Mouse (Mus musculus): ENCODE measurements around the gene Gp1ba. TPM values are rescaled to one million over a fixed set of nuclear protein-coding genes. Genes with fewer than 3 reads are reported as not detected.

The Gp1ba gene
- total RNA-seq (2021): not detected
- long read RNA-seq, experiment 1: 0 reads
- long read RNA-seq, experiment 2: 0 reads

GRCm38 (mm10) chr11:70638714-70639278 lies at the start of gene Gp1ba:
Gene Gp1ba, plus strand, starts transcription at chr11:70639122.
- DNase-seq (ENCODE audit: extremely low spot score in 1 of 2, low spot score in 2 of 2): no peak
- intact Hi-C loops (cut with DNase I): no loop called here
- Histone ChIP-seq H3K27ac (no peak within 1 kb of the TSS), H3K4me3 (no peak within 1 kb of the TSS)
- TF ChIP-seq CTCF (IDR thresholded peaks at IDR 0.05): no peak

DNA sequence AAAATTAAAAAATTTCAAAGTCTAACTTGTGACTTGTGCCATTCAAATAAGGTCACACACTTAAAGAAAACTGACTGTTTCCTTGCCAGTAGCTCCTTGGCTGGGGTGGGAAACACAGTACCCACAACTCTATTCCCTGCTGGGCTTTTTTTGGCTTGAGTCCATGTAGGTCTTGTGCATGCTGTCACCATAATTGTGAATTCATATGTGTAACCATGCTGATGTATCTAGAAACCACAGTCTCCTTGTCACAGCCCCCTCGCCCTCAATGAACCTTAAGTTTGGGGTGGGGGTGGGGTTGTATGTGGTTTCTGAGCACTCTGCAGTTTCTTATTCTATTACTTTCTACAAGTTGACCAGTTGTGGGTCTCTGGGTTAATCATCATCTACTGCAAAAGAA lies 47.2 kb upstream of the Gp1ba start:
- no peak for DNase-seq (ENCODE audit: extremely low spot score in 1 of 2, low spot score in 2 of 2)
- intact Hi-C loops (cut with DNase I): no loop called here
- no peak overlapping the region for H3K4me3 ChIP-seq
- no peak overlapping the region for H3K27ac ChIP-seq
- TF ChIP-seq CTCF (IDR thresholded peaks at IDR 0.05): no peak

DNA sequence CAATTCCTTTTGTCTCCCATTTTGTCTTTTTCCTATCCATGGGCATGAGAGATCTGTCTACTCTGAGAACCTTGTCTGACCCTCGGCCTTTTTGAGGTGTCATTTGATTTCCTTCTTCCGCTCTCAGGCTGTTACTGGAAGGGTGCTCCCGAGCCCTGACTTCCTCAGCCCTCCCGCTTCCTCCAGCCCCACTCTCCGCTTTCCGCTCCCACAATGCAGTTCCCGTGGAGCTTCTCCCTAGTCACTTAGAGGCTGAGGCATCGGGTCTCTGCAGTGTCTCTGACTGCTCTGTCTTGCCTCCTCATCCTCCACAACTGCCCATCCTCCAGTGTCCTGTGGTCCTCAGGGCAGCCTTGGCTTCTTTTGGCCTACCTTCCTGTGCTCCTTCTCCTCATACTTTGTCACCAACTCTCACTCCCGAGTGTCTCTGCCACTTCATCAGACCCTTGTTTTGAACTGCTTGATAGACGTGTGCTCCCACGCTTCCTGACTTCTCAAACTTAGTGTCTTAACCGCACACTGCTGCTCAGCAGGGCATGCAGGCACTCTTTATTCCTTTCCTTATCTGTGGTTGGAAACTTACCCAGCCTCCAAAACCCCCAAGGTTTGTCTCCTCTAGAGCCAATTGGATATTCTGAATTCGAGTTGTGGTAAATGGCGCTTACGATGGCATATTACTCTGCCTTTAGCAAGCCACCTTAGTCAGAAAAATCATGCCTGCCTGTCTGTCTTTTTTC lies 44.5 kb upstream of the Gp1ba start:
- Histone ChIP-seq H3K27ac (peak overlapping the region; percentile 37), H3K4me3 (no peak overlapping the region)
- no peak for DNase-seq (ENCODE audit: extremely low spot score in 1 of 2, low spot score in 2 of 2)
- TF ChIP-seq CTCF (IDR thresholded peaks at IDR 0.05): no peak
- intact Hi-C loops (cut with DNase I): no loop called here

GRCm38 (mm10) chr11:70595638-70596037 lies 43.3 kb upstream of the Gp1ba start:
- intact Hi-C loops (cut with DNase I): no loop called here

DNA sequence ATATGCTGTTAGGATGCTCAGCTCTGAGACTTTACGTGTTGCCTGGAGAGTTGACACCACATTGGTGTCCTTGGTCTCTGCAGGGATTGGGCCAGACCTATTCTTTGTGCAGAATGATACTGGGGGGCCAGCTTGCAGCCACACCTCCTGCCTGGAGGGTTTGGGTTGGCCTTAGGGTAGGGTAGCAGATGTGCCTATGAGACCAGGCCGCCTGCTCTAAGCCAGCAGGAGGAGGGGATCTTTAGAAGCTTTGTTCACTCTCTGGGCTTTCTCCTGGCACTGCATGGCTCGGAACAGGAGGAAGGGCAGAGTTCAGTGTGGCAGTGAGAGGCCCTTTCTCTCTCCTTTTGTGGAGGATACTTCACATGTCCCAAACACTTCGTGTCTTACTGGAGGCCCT lies 42.8 kb upstream of the Gp1ba start:
- peak overlapping the region; percentile 77 for H3K27ac ChIP-seq
- H3K4me3 ChIP-seq: no peak overlapping the region
- intact Hi-C loops (cut with DNase I): no loop called here
- no peak for TF ChIP-seq CTCF (IDR thresholded peaks at IDR 0.05)
- no peak for DNase-seq (ENCODE audit: extremely low spot score in 1 of 2, low spot score in 2 of 2)

More at GRCm38 (mm10) chr11:70595638-70596037, 43.3 kb upstream of the Gp1ba start:
- no peak for TF ChIP-seq CTCF (IDR thresholded peaks at IDR 0.05)
- Histone ChIP-seq H3K4me3 (no peak overlapping the region), H3K27ac (peak overlapping the region; percentile 77)
- no peak for DNase-seq (ENCODE audit: extremely low spot score in 1 of 2, low spot score in 2 of 2)

DNA sequence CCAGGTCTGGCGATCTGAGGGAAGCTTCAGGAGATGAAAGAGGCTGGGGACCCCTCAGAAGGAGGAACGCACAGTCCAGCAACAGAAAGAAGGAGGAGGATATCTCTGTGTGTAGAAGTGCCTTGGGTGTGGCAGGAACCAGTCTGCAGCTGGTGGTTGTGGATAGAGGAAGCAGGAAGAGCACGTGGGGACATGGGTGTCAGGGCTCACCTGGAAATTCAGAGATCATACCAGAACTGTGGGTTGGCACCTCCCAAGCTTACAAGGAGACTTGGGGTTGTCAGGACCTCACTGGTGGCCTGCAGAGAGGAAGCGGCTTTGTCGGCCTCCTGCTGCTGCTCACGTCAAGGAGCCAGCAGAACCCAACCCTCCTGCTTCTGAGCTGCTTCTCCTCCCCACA lies 41.6 kb upstream of the Gp1ba start:
- TF ChIP-seq CTCF (IDR thresholded peaks at IDR 0.05): no peak
- intact Hi-C loops (cut with DNase I): no loop called here
- Histone ChIP-seq H3K27ac (peak overlapping the region; percentile 77; the same call in 1 of the 2 replicates), H3K4me3 (no peak overlapping the region)
- no peak for DNase-seq (ENCODE audit: extremely low spot score in 1 of 2, low spot score in 2 of 2)

DNA sequence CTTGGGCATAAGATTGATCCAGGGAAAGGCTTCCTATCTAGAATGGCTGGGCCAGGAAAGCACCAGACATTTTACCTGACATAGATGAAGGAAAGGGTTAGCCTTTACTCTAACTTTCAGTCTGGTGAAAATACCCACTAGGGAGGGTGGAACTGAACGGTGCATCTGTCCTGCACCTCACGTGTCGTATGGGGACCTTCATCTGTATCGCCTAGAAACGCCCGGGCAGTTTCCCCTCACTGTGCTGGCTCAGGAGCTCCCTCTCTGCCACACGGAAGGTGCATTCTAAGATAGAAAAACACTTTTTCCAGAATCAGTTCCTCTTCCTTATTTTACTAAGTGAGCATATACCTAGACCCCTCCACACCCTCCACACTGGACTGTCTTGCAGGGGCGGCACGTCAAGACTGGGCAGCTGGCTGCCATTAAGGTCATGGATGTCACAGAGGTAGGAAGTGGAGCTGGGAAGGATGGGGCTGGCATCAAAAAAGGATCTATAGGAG lies 40.4 kb upstream of the Gp1ba start:
- Histone ChIP-seq H3K4me3 (no peak overlapping the region), H3K27ac (0 out of 2 replicates have a peak overlapping the region, but pooled peaks have one; percentile 2)
- DNase-seq (ENCODE audit: extremely low spot score in 1 of 2, low spot score in 2 of 2): no peak
- intact Hi-C loops (cut with DNase I): no loop called here
- no peak for TF ChIP-seq CTCF (IDR thresholded peaks at IDR 0.05)

GRCm38 (mm10) chr11:70605024-70605566 lies 33.8 kb upstream of the Gp1ba start:
- TF ChIP-seq CTCF (IDR thresholded peaks at IDR 0.05): peak; percentile 84
- Histone ChIP-seq H3K27ac (no peak overlapping the region), H3K4me3 (no peak overlapping the region)
- DNase-seq (ENCODE audit: extremely low spot score in 1 of 2, low spot score in 2 of 2): peak; percentile 61 to 69
- intact Hi-C loops (cut with DNase I): loop anchor here (2.0 kb wide), 2 partner anchors 64 to 88 kb away; partner anchors contain the start of gene Pld2

DNA sequence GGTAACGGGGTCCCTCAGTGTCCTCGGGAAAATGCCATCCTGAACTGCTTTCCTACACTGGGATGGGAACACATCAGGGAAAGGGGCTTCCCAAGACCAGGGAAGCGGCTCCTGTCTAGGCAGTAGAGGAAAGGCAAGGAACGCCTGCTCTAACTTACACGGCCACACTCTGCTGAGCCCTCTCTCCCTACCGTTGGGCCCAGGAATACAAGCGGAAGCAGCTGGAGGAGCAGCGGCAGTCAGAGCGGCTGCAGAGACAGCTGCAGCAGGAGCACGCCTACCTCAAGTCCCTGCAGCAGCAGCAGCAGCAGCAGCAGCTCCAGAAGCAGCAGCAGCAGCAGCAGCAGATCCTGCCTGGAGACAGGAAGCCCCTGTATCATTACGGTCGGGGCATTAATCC lies 32.2 kb upstream of the Gp1ba start:
- H3K27ac ChIP-seq: no peak overlapping the region
- TF ChIP-seq CTCF (IDR thresholded peaks at IDR 0.05): no peak
- intact Hi-C loops (cut with DNase I): no loop called here

GRCm38 (mm10) chr11:70607611-70608010 lies 31.3 kb upstream of the Gp1ba start:
- Histone ChIP-seq H3K27ac (no peak overlapping the region), H3K4me3 (no peak overlapping the region)
- intact Hi-C loops (cut with DNase I): no loop called here
- no peak for DNase-seq (ENCODE audit: extremely low spot score in 1 of 2, low spot score in 2 of 2)
- no peak for TF ChIP-seq CTCF (IDR thresholded peaks at IDR 0.05)

More for the DNA sequence above, 32.2 kb upstream of the Gp1ba start:
- no peak overlapping the region for H3K4me3 ChIP-seq
- no peak for DNase-seq (ENCODE audit: extremely low spot score in 1 of 2, low spot score in 2 of 2)

GRCm38 (mm10) chr11:70608381-70609066 lies 30.4 kb upstream of the Gp1ba start:
- peak; percentile 42 for TF ChIP-seq CTCF (IDR thresholded peaks at IDR 0.05)
- intact Hi-C loops (cut with DNase I): no loop called here

DNA sequence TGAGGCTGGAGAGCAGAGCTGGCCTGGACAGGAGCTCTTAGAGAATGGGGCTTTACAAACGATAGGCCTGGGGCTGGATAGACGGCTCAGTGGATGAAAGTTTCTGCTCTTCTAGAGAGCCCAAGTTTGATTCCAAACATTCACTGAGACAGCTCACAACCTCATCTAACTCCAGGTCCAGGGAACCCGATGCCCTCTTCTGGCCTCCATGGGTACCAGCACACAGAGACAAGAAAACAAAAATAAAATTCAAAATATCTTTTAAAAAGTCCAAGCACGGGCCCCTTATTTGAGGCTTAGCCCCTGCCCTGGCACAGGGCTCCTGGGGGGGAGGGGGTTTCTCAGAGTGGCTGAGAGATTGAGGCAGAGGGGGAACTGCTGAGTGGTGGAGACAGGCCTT lies 28.2 kb upstream of the Gp1ba start:
- DNase-seq (ENCODE audit: extremely low spot score in 1 of 2, low spot score in 2 of 2): no peak
- TF ChIP-seq CTCF (IDR thresholded peaks at IDR 0.05): peak; percentile 23
- intact Hi-C loops (cut with DNase I): no loop called here
- no peak overlapping the region for H3K4me3 ChIP-seq
- no peak overlapping the region for H3K27ac ChIP-seq

More at GRCm38 (mm10) chr11:70608381-70609066, 30.4 kb upstream of the Gp1ba start:
- H3K27ac ChIP-seq: no peak overlapping the region
- no peak for DNase-seq (ENCODE audit: extremely low spot score in 1 of 2, low spot score in 2 of 2)
- H3K4me3 ChIP-seq: no peak overlapping the region
